Mouse (Mus musculus): Measurements from ENCODE around the gene 9530002B09Rik. TPM values are rescaled to one million over a fixed set of nuclear protein-coding genes. Genes with fewer than 3 reads are reported as not detected.

The 9530002B09Rik gene
- not detected in 2 replicates for polyA plus RNA-seq (2015; fragmentation: Nextera tagmentation; extraction: Ambion mirVana)

- no peak for ATAC-seq (ENCODE audit: low FRiP score, low read depth)
- H3K4me1 ChIP-seq: no peaks in the 10 kb centered on the region
- H3K4me3 ChIP-seq: no peak within 1 kb of the TSS
- no peak within 1 kb of the TSS for H3K4me2 ChIP-seq (replicated peaks)
- no peak within 1 kb of the TSS for H3K27ac ChIP-seq
- no peak within 1 kb of the TSS for H3K9ac ChIP-seq
- H3K36me3 ChIP-seq: no peaks in the 10 kb centered on the region
- peaks cover 34% of the 10 kb centered on the region for H3K9me3 ChIP-seq
- H3K27me3 ChIP-seq: no peaks in the 10 kb centered on the region
Measured at GRCm38 (mm10) chr4:122688975-122689374, at the start of gene 9530002B09Rik. 9530002B09Rik (plus strand) TSS chr4:122689275.

Other genes with a start within 250 kb of the 9530002B09Rik start
- gene Ppt1, start 147.0 kb downstream of the 9530002B09Rik start, polyA plus RNA-seq (2015; fragmentation: Nextera tagmentation; extraction: Ambion mirVana): 75.3 and 84.7 TPM in 2 replicates
- gene Cap1, start 196.8 kb downstream of the 9530002B09Rik start, polyA plus RNA-seq (2015; fragmentation: Nextera tagmentation; extraction: Ambion mirVana): 70.4 and 71.3 TPM in 2 replicates